Mouse (Mus musculus): ENCODE measurements around the gene Dyrk1a.
A peak's percentile ranks its signal among the peaks of the same experiment; 100 is the strongest.

Gene Dyrk1a

GRCm38 (mm10) chr16:94569229-94570176 lies at the start of gene Dyrk1a:
Dyrk1a (plus strand) TSS chr16:94570010.
- peak; percentile 99 to 100 for DNase-seq

GRCm38 (mm10) chr16:94523594-94524377 lies 46.0 kb upstream of the Dyrk1a start:
- DNase-seq: no peak

GRCm38 (mm10) chr16:94524691-94525090 lies 45.1 kb upstream of the Dyrk1a start:
- no peak for DNase-seq

GRCm38 (mm10) chr16:94525955-94526343 lies 43.9 kb upstream of the Dyrk1a start:
- DNase-seq: no peak

- peak; percentile 97 to 98 for DNase-seq
Observed at GRCm38 (mm10) chr16:94526344-94527151, 43.3 kb upstream of the Dyrk1a start, which contains the start of gene Vps26c. Vps26c (minus strand) TSS chr16:94526830.

- DNase-seq: no peak
Observed at GRCm38 (mm10) chr16:94527152-94527534, 42.7 kb upstream of the Dyrk1a start.

- no peak for DNase-seq
Observed at GRCm38 (mm10) chr16:94527546-94527945, 42.3 kb upstream of the Dyrk1a start.

GRCm38 (mm10) chr16:94531268-94531667 lies 38.5 kb upstream of the Dyrk1a start:
- DNase-seq: no peak

GRCm38 (mm10) chr16:94533679-94534078 lies 36.1 kb upstream of the Dyrk1a start:
- DNase-seq: peak in 1 of 2 experiments; percentile 25

GRCm38 (mm10) chr16:94535716-94536115 lies 34.1 kb upstream of the Dyrk1a start:
- no peak for DNase-seq

GRCm38 (mm10) chr16:94536417-94537158 lies 33.2 kb upstream of the Dyrk1a start:
- DNase-seq: peak; percentile 33 to 52

GRCm38 (mm10) chr16:94537159-94537527 lies 32.7 kb upstream of the Dyrk1a start:
- peak; percentile 62 to 82 for DNase-seq

- no peak for DNase-seq
Observed at GRCm38 (mm10) chr16:94540140-94540539, 29.7 kb upstream of the Dyrk1a start.

GRCm38 (mm10) chr16:94542898-94543297 lies 26.9 kb upstream of the Dyrk1a start:
- DNase-seq: no peak

GRCm38 (mm10) chr16:94544540-94545105 lies 25.2 kb upstream of the Dyrk1a start:
- DNase-seq: no peak

GRCm38 (mm10) chr16:94545781-94546562 lies 23.8 kb upstream of the Dyrk1a start:
- DNase-seq: peak in 1 of 2 experiments; percentile 31

- DNase-seq: no peak
Observed at GRCm38 (mm10) chr16:94549813-94550212, 20.0 kb upstream of the Dyrk1a start.

- DNase-seq: peak; percentile 48 to 50
Observed at GRCm38 (mm10) chr16:94551934-94552333, 17.9 kb upstream of the Dyrk1a start.

GRCm38 (mm10) chr16:94555346-94555745 lies 14.5 kb upstream of the Dyrk1a start:
- no peak for DNase-seq

GRCm38 (mm10) chr16:94556228-94556627 lies 13.6 kb upstream of the Dyrk1a start:
- no peak for DNase-seq

GRCm38 (mm10) chr16:94559282-94559681 lies 10.5 kb upstream of the Dyrk1a start:
- no peak for DNase-seq
